Mouse (Mus musculus) hindbrain, embryonic 11.5 days (tissue): Measurements from ENCODE around the gene 2300009A05Rik. TPM values are rescaled to one million over a fixed set of nuclear protein-coding genes. Genes with fewer than 3 reads are reported as not detected.

ENCODE experiments used
- ATAC-seq: fragments of 200-750 bp; cut with Nextera tagmentation; 2 replicates; pipeline ENCODE4 v1.8.0; 2017; ENCODE audit warnings: mild to moderate bottlenecking, moderate TSS enrichment, moderate library complexity; ENCODE audit not compliant: low FRiP score
- DNase-seq: peaks from one replicate; pipeline ENCODE4 v3.0.0-alpha.2; 2015; ENCODE audit warnings: low spot score
- H3K27ac ChIP-seq: fragments of 300-500 bp; sonication (generic); 2 replicates; pipeline ENCODE4 v1.5.1; 2014; ENCODE audit warnings: mild to moderate bottlenecking, low read depth, low read length
- H3K27me3 ChIP-seq: fragments of 300-500 bp; sonication (generic); 2 replicates; pipeline ENCODE4 v1.6.1; 2014; ENCODE audit warnings: mild to moderate bottlenecking, low read length, moderate library complexity, mixed read lengths; ENCODE audit not compliant: control insufficient read depth, insufficient read depth
- H3K36me3 ChIP-seq: fragments of 300-500 bp; sonication (generic); 2 replicates; pipeline ENCODE4 v1.6.1; 2014; ENCODE audit warnings: mild to moderate bottlenecking, low read length, moderate library complexity, mixed read lengths; ENCODE audit not compliant: control insufficient read depth, insufficient read depth
- H3K4me1 ChIP-seq: fragments of 300-500 bp; sonication (generic); replicated peaks from 2 replicates; pipeline ENCODE4 v1.6.1; 2014; ENCODE audit warnings: low read length, mixed read lengths; ENCODE audit not compliant: control insufficient read depth, insufficient read depth
- H3K4me2 ChIP-seq: fragments of 300-500 bp; sonication (generic); replicated peaks from 2 replicates; pipeline ENCODE4 v1.6.1; 2014; ENCODE audit warnings: mild to moderate bottlenecking, low read depth, low read length
- H3K4me3 ChIP-seq: fragments of 300-500 bp; sonication (generic); 2 replicates; pipeline ENCODE4 v1.5.1; 2014; ENCODE audit warnings: low read depth, low read length
- H3K9ac ChIP-seq: fragments of 300-500 bp; sonication (generic); 2 replicates; pipeline ENCODE4 v1.6.1; 2014; ENCODE audit warnings: low read depth, low read length
- H3K9me3 ChIP-seq: fragments of 300-500 bp; sonication (generic); 2 replicates; pipeline ENCODE4 v1.6.1; 2016; ENCODE audit warnings: low read length; ENCODE audit not compliant: control insufficient read depth
- whole genome bisulfite sequencing: fragments of 180-500 bp; shearing (Covaris S2); extraction: QIAGEN DNeasy Blood & Tissue Kit; methylation state at CpG from one replicate; pipeline ENCODE4 v1.1.7; 2014; 5-methylcytosine and 5-hydroxymethylcytosine counted together
- polyA plus RNA-seq: library from polyadenylated mRNA; unstranded; fragments of >200 nt; fragmentation: Nextera tagmentation; extraction: Ambion mirVana; gene quantifications from 2 replicates; pipeline ENCODE4 v1.2.1, GENCODE M21; 2014

2300009A05Rik gene
- polyA plus RNA-seq, 1 experiment from 2014 or later = 44.3 TPM

DNA sequence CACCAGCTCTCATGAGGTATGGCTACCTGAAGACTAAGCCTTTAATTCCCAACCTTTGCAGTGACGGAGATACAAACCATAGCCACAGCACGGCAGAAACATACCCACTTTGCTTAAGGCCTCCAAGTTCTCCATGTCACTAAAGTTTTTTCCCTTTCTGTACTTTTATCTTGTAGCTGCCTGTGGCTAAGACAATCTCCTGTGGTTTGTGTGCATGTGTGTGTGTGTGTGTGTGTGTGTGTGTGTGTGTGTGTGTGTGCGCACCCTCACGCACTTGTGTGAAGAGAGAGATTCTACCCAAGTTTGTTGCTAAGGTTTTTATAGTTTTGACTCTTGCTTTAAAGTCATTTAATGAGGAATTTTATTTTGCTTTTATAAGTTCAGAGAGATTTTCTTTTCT is 16.3 kb downstream of the 2300009A05Rik start:
- DNase-seq = no peak
- Histone ChIP-seq H3K36me3 (no peaks in the 10 kb centered on the region), H3K27ac (no peak overlapping the region), H3K4me2 (no peak overlapping the region), H3K9ac (no peak overlapping the region), H3K9me3 (no peaks in the 10 kb centered on the region), H3K4me1 (no peaks in the 10 kb centered on the region), H3K27me3 (no peaks in the 10 kb centered on the region), H3K4me3 (no peak overlapping the region)
- ATAC-seq = no peak
- WGBS = 96% methylated on average over 4 of the region's 4 CpGs

DNA sequence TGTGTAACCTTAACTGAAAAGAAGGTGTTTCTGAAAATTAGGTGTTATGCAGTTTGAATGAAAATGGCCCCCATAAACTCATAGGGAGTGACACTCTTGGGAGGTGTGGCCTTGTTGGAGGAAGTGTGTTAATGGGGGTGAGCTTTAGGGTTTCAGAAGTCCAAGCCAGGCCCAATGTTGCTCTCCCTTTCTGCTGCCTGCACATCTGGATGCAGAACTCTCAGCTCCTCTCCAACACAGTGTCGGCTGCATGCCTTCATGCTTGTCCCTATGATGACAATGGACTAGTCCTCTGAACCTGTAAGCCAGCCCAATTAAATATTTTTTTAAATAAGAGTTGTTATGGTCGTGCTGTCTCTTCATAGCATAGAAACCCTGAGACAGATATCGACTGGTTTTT is 18.7 kb downstream of the 2300009A05Rik start:
- no peaks in the 10 kb centered on the region for H3K27me3 ChIP-seq
- ATAC-seq = no peak
- no peak overlapping the region for H3K27ac ChIP-seq
- H3K4me1 ChIP-seq = no peaks in the 10 kb centered on the region
- H3K4me3 ChIP-seq = no peak overlapping the region
- no peaks in the 10 kb centered on the region for H3K36me3 ChIP-seq
- no peak overlapping the region for H3K4me2 ChIP-seq
- no peaks in the 10 kb centered on the region for H3K9me3 ChIP-seq
- no peak for DNase-seq
- H3K9ac ChIP-seq = no peak overlapping the region
- WGBS = 83% methylated on average over 3 of the region's 3 CpGs

DNA sequence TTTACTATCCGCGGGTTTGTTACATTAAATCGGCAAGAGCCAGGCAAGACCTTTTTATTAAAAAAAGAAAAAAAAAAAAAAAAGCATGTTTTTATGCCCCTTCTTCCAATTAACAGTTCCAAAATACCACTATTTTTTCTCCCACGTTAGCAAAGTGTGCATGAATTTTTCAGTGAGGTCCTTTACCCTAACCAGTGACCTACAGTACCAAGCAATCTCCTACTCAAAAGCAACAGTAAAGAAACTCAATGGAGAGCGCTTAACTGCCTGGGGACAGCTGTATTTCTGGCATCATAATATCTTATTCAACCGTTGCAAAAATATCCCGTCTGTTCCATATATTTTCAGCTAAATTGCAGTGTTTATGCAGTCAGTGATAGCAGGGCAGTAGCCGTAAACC is 20.9 kb downstream of the 2300009A05Rik start:
- Histone ChIP-seq H3K9me3 (no peaks in the 10 kb centered on the region), H3K27ac (peak overlapping the region; percentile 86; the same call in 1 of the 2 replicates), H3K36me3 (no peaks in the 10 kb centered on the region), H3K4me3 (peak overlapping the region; percentile 79), H3K9ac (peak overlapping the region; percentile 94), H3K4me2 (peak overlapping the region; percentile 83), H3K27me3 (no peaks in the 10 kb centered on the region), H3K4me1 (no peaks in the 10 kb centered on the region)
- WGBS = 23% methylated on average over 8 of the region's 8 CpGs
- DNase-seq (no peak), ATAC-seq (no peak)

DNA sequence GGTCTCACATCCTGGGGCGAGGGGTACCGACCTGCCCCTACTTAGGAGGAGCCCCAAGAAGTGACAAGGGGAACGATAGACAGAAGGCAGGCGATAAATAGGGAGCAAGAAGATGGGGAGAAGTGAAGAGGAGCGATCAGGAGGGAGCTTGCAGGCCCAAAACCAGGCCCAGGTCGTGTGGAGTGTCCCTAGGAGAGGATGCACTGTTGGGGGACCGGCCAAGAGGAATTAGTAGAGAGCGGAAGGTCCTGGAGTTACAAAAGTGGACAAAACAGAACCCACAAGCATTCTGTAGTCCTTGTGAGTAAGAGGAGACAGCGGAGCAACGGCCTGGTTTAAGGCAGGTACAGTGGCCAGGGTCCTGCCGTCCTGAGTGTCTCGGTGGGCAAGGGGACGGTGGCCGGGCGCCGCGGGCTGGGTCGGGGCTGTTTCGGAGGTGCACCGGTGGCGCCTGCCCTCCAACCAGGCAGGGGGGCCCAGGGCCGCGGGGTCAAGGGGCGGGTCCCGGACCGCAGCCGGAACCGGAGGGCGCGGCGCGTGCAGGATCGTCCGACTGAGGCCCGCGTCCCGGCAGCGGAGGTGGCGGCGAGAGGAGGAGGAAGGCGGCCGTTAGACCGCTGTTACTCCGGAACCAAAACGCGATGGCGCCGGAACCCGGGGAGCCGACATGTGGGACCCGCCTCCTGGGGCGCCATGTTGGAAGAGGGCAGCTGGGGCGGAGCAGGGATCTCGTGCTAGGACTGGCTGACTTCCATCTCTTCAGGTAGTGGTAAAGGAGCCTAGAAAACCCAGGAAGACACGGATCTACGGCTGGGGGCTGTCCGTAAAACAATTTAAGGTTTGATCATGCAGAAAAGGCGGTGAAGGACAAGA is 21.5 kb downstream of the 2300009A05Rik start, which contains the start of gene Map2k5:
Map2k5 (minus strand) TSS at position 633 of the 873 bp plus-strand sequence.
- peak; percentile 91 for DNase-seq
- no peaks in the 10 kb centered on the region for H3K27me3 ChIP-seq
- peak within 1 kb of the TSS; percentile 94 for H3K9ac ChIP-seq
- no peaks in the 10 kb centered on the region for H3K9me3 ChIP-seq
- peak within 1 kb of the TSS; percentile 83 for H3K4me2 ChIP-seq
- WGBS = 3% methylated on average over 58 of the region's 58 CpGs
- no peaks in the 10 kb centered on the region for H3K36me3 ChIP-seq
- H3K4me1 ChIP-seq = no peaks in the 10 kb centered on the region
- ATAC-seq = peak; percentile 91
- H3K27ac ChIP-seq = peak within 1 kb of the TSS; percentile 86
- peak within 1 kb of the TSS; percentile 79 for H3K4me3 ChIP-seq

DNA sequence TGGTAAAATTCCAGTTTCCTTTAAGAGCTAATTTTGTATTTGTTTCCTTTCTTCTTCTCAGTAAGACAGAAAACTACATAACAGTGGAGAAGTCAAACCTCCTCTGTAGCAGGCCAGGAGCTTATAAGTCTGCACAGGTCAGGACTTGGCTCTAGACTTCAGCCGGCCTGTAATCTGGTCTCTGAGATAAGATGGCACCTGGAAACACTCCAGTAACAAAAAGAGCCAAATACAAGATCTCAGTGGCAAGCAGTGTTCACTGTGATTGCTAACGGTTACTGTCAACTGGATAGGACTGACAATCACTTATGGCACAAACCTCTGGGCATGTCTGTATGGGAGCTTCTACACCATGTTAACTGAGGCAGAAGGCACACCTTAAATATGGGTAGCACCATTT is 25.7 kb downstream of the 2300009A05Rik start:
- 93% methylated on average over 2 of the region's 2 CpGs for WGBS
- Histone ChIP-seq H3K9me3 (no peaks in the 10 kb centered on the region), H3K4me3 (no peak overlapping the region), H3K4me1 (no peaks in the 10 kb centered on the region), H3K27ac (no peak overlapping the region), H3K4me2 (no peak overlapping the region), H3K9ac (no peak overlapping the region), H3K36me3 (no peaks in the 10 kb centered on the region), H3K27me3 (no peaks in the 10 kb centered on the region)
- no peak for ATAC-seq
- DNase-seq = no peak

DNA sequence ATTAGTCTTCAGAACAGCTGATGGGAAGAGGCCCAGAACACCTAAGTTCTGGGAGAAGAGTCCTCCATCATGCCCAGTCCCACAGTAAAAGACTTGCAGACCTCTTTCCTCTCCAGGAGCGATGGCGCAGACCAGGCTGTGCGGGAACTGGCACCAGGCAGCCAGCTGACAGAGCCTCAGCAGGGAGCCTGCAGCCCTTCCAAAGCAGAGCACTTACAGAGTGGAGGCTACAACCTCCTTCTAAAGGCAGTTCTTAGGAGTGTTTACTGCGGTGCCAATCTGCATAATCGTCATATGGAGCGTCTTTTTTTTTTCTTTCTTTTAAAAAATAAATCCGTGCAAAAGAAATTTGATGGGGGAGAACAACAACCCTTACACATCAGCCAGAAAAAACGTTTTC is 26.5 kb downstream of the 2300009A05Rik start:
- H3K4me1 ChIP-seq = no peaks in the 10 kb centered on the region
- WGBS = 58% methylated on average over 8 of the region's 8 CpGs
- no peak overlapping the region for H3K27ac ChIP-seq
- H3K27me3 ChIP-seq = no peaks in the 10 kb centered on the region
- no peak for ATAC-seq
- H3K9me3 ChIP-seq = no peaks in the 10 kb centered on the region
- no peak overlapping the region for H3K4me2 ChIP-seq
- DNase-seq = no peak
- H3K4me3 ChIP-seq = no peak overlapping the region
- no peaks in the 10 kb centered on the region for H3K36me3 ChIP-seq
- no peak overlapping the region for H3K9ac ChIP-seq

DNA sequence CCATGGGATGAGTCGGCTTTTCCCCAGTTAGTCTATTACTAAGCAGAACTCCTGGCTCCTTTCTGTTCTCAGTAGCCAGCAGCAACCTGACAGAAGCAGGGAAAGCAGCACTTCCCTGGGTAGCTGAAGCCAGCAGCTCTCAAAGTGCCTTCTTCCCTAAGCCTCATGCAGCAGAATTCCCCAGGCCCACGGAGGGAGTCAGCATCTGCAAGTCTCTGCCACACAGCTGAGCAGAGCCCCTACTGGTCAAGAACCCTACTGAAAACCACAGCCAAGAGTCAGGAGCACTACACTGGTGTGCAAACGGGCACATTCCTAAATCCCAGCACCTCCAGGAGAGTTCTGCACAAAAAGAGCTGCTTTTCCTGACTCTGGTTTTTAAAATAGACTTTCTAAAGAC is 38.6 kb downstream of the 2300009A05Rik start:
- 49% methylated on average over 3 of the region's 3 CpGs for WGBS
- ATAC-seq = no peak
- H3K36me3 ChIP-seq = 0 out of 2 replicates have a peak, but pooled peaks cover 2% of the 10 kb centered on the region
- H3K4me3 ChIP-seq = no peak overlapping the region
- H3K27me3 ChIP-seq = no peaks in the 10 kb centered on the region
- H3K27ac ChIP-seq = no peak overlapping the region
- no peak overlapping the region for H3K9ac ChIP-seq
- no peaks in the 10 kb centered on the region for H3K9me3 ChIP-seq
- no peak overlapping the region for H3K4me2 ChIP-seq
- no peak for DNase-seq
- H3K4me1 ChIP-seq = no peaks in the 10 kb centered on the region

DNA sequence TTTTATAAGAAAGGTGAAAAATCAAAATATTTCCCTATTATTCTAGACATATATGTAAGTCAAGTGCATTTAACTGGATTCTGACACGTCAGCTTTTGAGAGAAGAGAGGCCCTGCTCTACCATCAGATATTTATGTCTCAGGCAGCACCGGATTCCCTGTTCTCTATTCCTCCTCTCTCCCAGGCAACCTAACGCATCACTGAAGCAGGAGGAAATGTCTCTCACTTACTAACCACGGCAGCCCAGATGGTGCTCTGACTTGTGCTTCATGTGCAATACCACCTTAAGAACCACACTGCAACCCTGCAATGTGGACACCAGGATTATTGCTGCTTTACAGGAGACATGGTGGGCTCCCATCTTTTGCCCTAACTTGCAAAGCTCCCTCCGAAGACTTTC is 40.0 kb downstream of the 2300009A05Rik start:
- no peak for DNase-seq
- WGBS = 88% methylated on average over 5 of the region's 5 CpGs
- Histone ChIP-seq H3K27me3 (no peaks in the 10 kb centered on the region), H3K4me1 (no peaks in the 10 kb centered on the region), H3K4me3 (no peak overlapping the region), H3K9ac (no peak overlapping the region), H3K9me3 (no peaks in the 10 kb centered on the region), H3K27ac (no peak overlapping the region), H3K4me2 (no peak overlapping the region), H3K36me3 (no peaks in the 10 kb centered on the region)
- no peak for ATAC-seq

DNA sequence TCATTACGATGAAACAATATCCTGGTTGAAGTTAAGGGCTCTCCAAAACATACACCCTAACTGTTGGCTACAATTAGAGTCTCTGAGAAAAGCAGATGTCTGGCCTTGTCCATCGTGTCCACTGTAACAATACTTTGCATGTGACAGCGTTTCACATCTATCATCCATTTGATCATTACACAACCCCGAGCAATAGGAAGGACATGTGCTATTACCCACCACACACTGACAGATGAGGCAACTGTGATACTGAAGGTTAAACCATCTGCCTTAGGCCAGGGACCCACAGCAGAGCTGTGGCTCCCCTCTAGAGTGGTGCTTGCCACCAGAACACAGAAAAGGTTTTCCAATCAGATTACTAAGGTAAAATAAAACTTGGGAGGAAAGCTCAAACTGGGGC is 42.3 kb downstream of the 2300009A05Rik start:
- no peaks in the 10 kb centered on the region for H3K4me1 ChIP-seq
- no peaks in the 10 kb centered on the region for H3K9me3 ChIP-seq
- no peak overlapping the region for H3K27ac ChIP-seq
- no peak overlapping the region for H3K4me2 ChIP-seq
- no peak for DNase-seq
- H3K4me3 ChIP-seq = no peak overlapping the region
- H3K9ac ChIP-seq = no peak overlapping the region
- H3K36me3 ChIP-seq = no peaks in the 10 kb centered on the region
- no peak for ATAC-seq
- H3K27me3 ChIP-seq = no peaks in the 10 kb centered on the region
- WGBS = 86% methylated on average over 4 of the region's 4 CpGs
